Mouse (Mus musculus) embryonic stem cell, embryonic (primary cell): ENCODE data around the gene Slc46a1.

Experiments used
- CTCF ChIA-PET, 4 experiments: fragments of 300-600 bp in 2 of 4; fragments of 350-600 bp in 2 of 4; sonication (Branson Sonifier 250); formaldehyde crosslinking; loops; one replicate each; lab custom pipeline; 2022; ENCODE audit warnings: inconsistent platforms in 2 of 4; lab: Charles Lee
- POLR2A ChIA-PET, 4 experiments: fragments of 300-600 bp in 2 of 4; fragments of 350-600 bp in 2 of 4; sonication (Branson Sonifier 250); formaldehyde crosslinking; loops; one replicate each; lab custom pipeline; 2022; ENCODE audit warnings: antibody characterized with exemption in 4 of 4, inconsistent platforms in 1 of 4; lab: Charles Lee

Slc46a1 gene

DNA sequence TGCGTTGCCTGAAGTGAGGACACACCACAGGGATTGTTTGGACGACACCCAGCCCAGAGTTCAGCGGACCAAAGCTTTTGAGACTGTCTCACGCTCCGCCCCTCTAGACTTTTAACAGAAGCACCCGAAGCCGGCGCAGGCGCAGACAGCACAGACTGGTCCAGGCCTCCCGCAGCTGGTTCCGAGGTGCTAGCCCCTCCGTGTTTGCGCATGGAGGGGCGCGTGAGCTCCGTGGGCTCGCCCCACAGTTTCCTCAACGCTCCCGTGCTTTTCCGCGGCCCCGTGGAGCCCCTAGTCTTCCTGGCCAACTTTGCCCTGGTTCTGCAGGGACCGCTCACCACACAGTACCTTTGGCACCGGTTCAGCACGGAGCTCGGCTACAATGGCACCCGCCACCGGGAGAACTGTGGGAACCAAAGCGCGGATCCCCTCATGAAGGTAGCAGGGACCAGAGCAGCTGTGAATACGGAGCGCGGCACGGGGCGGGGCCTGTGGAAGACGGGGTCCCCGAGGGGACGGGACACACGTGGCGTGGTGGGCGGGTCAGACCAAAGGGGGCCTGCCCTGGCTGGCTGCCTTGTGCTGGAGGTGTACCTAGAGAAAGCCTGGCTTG lies at the start of gene Slc46a1:
Gene Slc46a1 (plus strand): TSS at position 130 of the 613 bp plus-strand sequence.
- CTCF ChIA-PET, result interaction anchor here (0.6 to 5.8 kb wide), 21 partner anchors 8 to 111 kb away, joined by 3 to 41 read pairs (median 4); no protein-coding TSS in a partner anchor

DNA sequence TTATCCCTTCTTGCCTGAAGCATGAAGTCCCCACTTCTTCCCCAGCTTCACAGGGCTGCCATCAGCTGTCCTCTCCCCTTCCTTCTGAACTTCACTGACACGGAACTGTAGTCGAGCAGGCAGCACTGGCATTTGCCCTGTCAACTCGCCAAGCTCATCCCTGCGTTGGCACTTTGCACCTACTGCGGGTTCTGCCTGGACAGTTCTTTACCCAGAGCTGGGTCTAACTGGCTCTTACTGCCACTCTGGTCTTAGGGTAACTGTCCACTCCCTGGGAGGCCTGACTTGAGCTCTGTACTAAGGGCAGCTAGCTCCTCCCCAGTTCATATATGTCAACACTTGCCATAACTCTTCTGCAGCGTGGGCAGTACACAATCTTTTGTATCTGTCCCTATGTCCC lies 48.6 kb upstream of the Slc46a1 start:
- ChIA-PET CTCF (interaction anchor here in 3 of 4 experiments (0.6 to 1.4 kb wide), 4 partner anchors 17 to 58 kb away, joined by 3 to 5 read pairs (median 4); no protein-coding TSS in a partner anchor), POLR2A (interaction anchor here in 2 of 4 experiments (0.8 to 1.1 kb wide), 2 partner anchors 9 to 17 kb away, joined by 3 to 4 read pairs; no protein-coding TSS in a partner anchor)

More for the DNA sequence above, at the start of gene Slc46a1:
- POLR2A ChIA-PET, result interaction anchor here in 3 of 4 experiments (0.5 to 3.3 kb wide), 47 partner anchors 8 to 998 kb away, joined by 3 to 37 read pairs (median 4); partner anchors contain the start of genes Poldip2 (in 2 of the 3), Sarm1 (in 2 of the 3), Tmem199 (in 2 of the 3) and Ift20 (in 1 of the 3)

DNA sequence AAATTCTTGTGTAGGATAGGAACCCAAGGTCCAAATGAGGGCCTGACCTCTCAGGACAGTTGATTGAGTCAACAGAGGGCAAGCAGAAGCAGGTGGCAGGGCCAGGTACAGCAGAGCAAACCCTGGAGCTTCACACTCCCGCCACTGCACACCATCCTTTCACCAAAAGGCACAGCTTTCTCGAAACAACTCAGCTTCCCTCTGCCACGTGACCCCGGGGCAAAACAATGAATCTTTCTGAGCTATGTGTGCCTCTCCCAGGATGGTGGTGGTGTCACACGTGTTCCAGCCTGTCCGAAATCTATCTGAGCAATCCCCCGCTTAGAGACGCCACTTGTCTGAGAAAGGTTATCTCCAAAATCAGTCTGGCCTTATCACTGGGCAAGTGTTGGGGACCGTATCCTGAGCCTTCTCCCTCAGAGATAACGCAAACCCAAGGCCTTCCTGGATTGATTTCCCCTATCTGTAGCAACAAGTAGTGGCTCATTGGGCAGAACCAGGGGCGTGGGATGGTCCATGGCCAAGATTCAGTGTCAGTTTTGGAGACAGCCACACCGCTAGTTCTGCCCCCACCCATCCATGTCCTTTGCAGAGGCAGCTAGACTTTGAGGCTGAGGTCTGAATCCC lies 45.1 kb upstream of the Slc46a1 start:
- ChIA-PET CTCF (interaction anchor here (0.5 to 3.4 kb wide), 17 partner anchors 10 to 1547 kb away, joined by 3 to 30 read pairs (median 6); partner anchors contain the start of gene Pigs (in 1 of the 4)), POLR2A (interaction anchor here in 3 of 4 experiments (0.5 to 3.7 kb wide), 29 partner anchors 8 to 331 kb away, joined by 3 to 32 read pairs (median 5); partner anchors contain the start of genes Ccnq (in 1 of the 3), Pigs (in 1 of the 3), Poldip2 (in 1 of the 3) and Tmem199 (in 1 of the 3))

DNA sequence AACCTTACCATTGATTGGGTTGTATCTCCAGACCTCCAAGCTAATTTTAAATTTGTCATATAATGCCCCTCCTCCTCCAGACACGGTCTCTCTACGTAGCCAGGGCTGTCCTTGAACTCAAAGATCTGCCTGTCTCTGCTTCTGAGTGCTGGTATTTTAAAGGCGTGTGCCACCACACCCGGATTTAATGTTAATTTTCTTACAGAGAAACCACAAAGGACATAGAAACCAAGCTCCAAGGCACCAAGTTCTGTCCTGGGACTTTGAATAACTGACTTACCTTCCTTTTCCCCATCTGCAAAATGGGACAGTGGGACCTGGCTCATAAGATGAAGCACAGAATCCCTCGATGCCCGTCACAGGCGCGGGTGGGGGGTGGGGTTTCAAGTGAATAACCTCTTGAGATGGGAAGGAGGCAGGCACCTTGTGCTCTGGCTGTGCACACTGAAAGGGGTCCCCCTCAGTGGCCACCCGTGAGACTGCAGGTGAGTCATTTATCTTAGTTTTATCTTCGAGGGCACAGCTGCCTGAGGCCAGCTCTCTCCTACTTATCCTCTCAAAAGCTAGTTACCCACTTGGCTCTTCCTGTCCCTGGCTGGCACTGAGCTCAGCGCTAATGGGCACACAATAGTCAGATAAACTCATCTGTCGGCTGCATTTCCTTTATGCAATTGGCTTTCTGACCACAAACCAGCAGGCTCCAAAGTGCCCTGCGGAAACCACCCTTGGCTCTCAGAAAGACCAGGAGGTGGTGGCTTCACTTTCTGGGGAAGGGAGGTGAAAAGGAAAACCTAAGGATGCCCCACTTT lies 44.1 kb upstream of the Slc46a1 start:
- ChIA-PET POLR2A (interaction anchor here (0.7 to 3.7 kb wide), 51 partner anchors 9 to 330 kb away, joined by 3 to 32 read pairs (median 5); partner anchors contain the start of genes Ccnq (in 1 of the 4), Pigs (in 1 of the 4), Poldip2 (in 1 of the 4) and Rpl23a (in 1 of the 4)), CTCF (interaction anchor here (0.5 to 3.4 kb wide), 27 partner anchors 9 to 1546 kb away, joined by 3 to 30 read pairs (median 6); partner anchors contain the start of genes Pigs (in 1 of the 4) and Sarm1 (in 1 of the 4))

DNA sequence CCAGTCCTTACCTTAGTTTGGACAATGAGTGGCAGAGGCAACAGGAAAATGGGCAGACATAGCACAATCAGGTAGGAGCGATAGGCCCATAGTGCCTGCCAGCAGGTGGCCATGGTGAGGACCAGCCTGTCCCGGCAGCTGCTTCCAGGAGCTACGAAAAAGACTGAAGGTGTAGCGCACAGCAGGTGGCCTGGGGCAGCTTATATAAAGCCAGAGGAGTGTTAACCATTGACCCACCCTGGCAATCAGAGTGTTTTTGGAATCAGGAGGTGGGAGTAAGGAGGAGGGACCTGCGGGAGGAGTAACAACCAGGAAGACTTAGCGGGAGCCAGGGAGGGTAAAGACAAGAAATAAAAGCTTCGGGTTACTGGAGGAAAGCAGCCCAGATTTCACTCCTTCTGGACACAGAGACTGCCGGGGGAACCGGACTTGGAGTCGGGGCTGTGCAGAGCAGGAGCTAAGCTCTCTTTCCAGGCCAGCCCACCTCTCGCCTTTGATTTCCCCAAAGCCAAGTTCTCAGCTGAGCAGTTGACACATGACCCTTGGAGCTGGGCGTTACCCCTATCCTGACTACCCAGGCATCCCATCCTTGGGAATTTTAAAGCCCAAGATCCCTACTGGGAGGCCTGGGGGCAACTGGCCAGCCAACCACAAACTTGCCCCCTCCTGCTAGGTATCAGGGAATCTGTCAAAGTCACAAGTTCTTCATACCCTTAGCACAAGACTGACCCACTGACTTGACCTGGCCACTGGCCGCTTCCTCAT lies 43.3 kb upstream of the Slc46a1 start, which contains the start of gene Slc13a2:
Gene Slc13a2 (minus strand): TSS at position 163 of the 765 bp plus-strand sequence.
- POLR2A ChIA-PET, result interaction anchor here (0.6 to 3.7 kb wide), 43 partner anchors 8 to 283 kb away, joined by 3 to 32 read pairs (median 5); partner anchors contain the start of genes Poldip2 (in 2 of the 4), Tmem199 (in 2 of the 4) and Sarm1 (in 1 of the 4)
- CTCF ChIA-PET, result interaction anchor here (0.5 to 3.4 kb wide), 28 partner anchors 8 to 75 kb away, joined by 3 to 30 read pairs (median 6); partner anchors contain the start of gene Sarm1 (in 1 of the 4)

DNA sequence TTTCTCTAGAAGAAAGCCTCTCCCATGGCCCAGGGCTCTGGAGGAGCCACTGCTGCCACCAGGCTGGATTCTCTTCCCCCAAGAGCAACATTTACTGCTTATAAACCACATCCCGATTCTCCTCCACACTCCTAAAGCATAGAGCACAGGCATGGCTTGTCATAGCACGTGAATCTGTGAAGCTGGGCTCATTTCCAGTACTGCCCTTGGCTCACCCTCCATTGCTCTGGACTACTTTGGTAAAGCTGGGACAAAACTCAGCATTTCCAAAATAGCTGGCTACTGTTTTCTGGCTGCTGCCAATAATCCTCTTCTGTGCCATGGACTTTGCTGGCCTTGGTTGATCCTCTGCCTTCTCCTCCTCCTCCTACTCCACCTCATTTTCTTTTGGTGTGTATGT lies 41.1 kb upstream of the Slc46a1 start:
- POLR2A ChIA-PET, result interaction anchor here in 2 of 4 experiments (1.0 to 1.2 kb wide), 3 partner anchors 10 to 66 kb away, joined by 3 read pairs; no protein-coding TSS in a partner anchor
- CTCF ChIA-PET, result interaction anchor here (0.5 to 1.9 kb wide), 6 partner anchors 11 to 141 kb away, joined by 3 to 8 read pairs (median 4); no protein-coding TSS in a partner anchor

DNA sequence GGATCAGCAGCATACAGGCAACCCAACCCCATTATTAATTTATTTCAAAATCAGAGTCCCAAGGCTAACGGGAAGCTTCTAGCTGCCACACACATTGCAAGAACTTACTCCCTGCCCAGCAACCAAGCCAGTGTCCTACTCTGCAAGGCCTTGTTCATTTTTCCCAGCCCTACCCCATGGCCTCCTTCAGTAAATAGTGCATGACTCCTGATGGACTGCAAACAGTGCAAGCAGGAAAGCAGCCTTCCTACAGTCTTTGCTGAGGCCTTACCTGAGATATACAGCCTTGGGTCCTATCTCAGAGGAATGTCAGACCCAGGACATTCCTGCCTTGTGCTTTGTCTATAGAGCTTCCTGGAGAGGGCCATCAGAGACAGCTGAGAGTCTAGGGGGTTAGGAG lies 39.9 kb upstream of the Slc46a1 start:
- POLR2A ChIA-PET, result interaction anchor here in 2 of 4 experiments (0.5 to 1.3 kb wide), 2 partner anchors 9 to 81 kb away, joined by 3 to 4 read pairs; no protein-coding TSS in a partner anchor
- CTCF ChIA-PET, result interaction anchor here in 2 of 4 experiments (0.5 to 1.9 kb wide), 2 partner anchors 10 to 256 kb away, joined by 4 to 8 read pairs; no protein-coding TSS in a partner anchor

DNA sequence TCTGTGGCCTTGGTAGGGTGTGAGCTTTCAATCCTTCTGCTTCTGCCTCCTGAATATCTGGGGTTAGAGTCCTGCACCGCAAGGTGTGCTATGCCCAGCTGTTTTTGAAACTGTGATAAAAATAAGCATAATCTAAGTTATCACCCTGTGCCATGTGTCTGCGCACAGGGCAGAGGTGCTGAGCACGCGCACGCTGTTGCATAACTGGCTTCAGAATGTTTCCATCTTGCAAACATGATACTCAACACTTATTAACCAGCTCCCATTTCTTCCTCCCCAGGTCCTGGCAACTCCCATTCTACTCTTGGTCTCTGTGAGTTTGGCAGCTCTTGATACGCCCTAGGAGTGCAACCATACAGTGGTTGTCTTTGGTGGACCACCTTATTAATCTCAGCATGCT lies 37.8 kb upstream of the Slc46a1 start:
- ChIA-PET POLR2A (interaction anchor here (0.6 to 1.6 kb wide), 11 partner anchors 8 to 67 kb away, joined by 3 to 6 read pairs (median 3); no protein-coding TSS in a partner anchor), CTCF (interaction anchor here in 3 of 4 experiments (0.6 to 2.3 kb wide), 16 partner anchors 9 to 72 kb away, joined by 3 to 13 read pairs (median 4); partner anchors contain the start of genes Sarm1 (in 1 of the 3) and Slc46a1 (in 1 of the 3))

DNA sequence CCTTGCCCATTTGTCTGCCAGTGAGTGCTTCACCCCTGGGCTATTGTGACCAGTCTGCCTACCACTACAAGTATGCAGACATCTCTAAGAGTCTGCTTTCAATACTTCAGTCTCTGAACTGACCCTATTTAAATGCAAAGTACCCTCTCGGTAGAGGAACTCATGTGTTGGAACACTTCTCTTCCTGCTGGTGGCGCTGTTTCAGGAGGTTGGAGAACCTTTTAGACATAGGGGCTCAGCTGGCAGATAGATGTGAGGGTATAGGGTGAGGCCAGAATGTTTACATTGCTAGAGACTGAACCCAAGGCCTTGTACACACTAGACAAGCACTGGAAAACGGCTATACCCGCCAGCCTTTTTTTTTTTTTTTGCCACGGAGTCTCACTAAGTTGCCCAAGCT lies 37.2 kb upstream of the Slc46a1 start:
- ChIA-PET POLR2A (interaction anchor here in 3 of 4 experiments (0.6 to 1.6 kb wide), 7 partner anchors 10 to 68 kb away, joined by 3 to 6 read pairs (median 3); no protein-coding TSS in a partner anchor), CTCF (interaction anchor here (0.6 to 2.3 kb wide), 21 partner anchors 8 to 417 kb away, joined by 3 to 13 read pairs (median 4); no protein-coding TSS in a partner anchor)

DNA sequence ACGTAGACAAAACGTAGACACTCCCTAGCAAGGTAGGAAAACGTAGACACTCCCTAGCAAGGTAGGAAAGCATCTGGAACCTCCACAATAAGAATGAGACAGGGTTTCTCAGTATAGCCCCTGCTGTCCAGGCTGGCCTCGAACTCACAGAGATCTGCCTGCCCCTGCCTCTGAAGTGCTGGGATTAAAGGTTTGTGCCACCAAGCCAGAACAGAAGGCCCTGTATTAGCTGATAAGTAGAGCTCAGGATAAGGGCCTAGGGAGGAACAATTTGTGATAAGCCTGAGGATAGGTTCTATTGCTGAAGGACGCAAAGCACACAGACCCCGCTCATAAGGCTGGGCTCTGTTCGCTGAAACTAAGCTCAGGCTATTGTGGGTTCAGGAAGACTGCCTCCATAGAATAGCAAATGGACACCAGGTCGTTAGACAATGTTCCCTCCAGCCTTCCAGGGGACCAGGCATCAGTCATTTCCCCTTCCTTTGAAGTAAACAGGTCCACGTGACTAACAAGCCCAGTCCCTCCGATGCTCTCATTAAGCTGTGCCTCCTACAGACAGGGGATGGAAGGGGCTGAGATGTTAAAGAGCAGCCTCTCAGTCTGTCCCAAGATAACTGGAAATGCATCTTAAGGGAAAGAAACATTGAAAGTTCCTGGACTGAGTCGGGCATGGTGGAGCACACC lies 35.2 kb upstream of the Slc46a1 start:
- ChIA-PET CTCF (interaction anchor here in 3 of 4 experiments (0.7 to 2.0 kb wide), 13 partner anchors 9 to 102 kb away, joined by 3 to 9 read pairs (median 4); partner anchors contain the start of genes Slc13a2 (in 2 of the 3) and Pigs (in 1 of the 3)), POLR2A (interaction anchor here in 2 of 4 experiments (0.6 to 2.0 kb wide), 10 partner anchors 9 to 151 kb away, joined by 3 to 11 read pairs (median 3); partner anchors contain the start of genes Slc13a2 (in 1 of the 2) and Slc46a1 (in 1 of the 2))

DNA sequence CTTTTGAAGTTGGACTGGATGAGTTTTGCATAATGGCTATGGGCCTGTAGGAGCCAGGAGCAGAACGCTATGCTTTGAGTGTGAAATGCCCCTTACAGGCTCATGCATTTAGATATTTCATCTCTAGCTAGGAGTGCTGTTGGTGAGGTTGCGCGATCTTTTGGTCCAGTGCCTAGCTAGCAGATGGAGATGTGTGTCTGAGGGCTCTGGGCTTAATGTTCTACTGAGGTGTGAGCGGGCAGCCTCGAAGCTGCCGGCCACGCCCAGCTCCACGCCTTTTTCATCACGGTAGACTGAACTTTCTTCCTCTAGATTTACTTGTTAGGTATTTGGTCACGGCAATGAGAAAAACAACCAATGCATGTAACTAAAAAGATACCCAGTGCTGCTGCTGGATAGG lies 34.3 kb upstream of the Slc46a1 start:
- CTCF ChIA-PET, result interaction anchor here in 3 of 4 experiments (0.7 to 2.0 kb wide), 12 partner anchors 9 to 103 kb away, joined by 3 to 9 read pairs (median 4); partner anchors contain the start of genes Slc13a2 (in 2 of the 3) and Pigs (in 1 of the 3)
- POLR2A ChIA-PET, result interaction anchor here in 3 of 4 experiments (0.6 to 2.0 kb wide), 8 partner anchors 10 to 167 kb away, joined by 3 to 11 read pairs (median 3); partner anchors contain the start of genes Slc13a2 (in 1 of the 3) and Slc46a1 (in 1 of the 3)

DNA sequence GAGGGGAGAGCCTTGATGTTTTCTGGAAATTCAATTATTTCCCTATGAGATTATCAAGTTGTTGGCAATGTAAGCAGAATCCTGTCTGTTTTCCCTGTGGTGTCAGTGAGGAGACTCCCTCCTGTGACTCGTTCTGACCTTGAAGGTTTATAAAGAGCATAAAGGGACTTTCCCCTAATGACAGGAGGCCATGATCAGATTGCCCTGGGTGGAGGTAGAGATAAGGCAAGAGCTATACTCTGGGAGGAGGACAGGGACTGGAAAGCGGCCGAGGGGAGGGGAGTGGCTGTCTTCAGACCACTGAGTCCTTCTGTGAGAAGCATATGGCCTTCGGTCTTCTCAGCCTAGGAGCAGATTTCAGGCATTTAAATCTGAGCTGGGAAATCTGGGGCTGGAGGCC lies 31.4 kb upstream of the Slc46a1 start:
- ChIA-PET CTCF (interaction anchor here (0.7 to 4.3 kb wide), 12 partner anchors 12 to 79 kb away, joined by 3 to 35 read pairs (median 6); partner anchors contain the start of gene Slc13a2 (in 1 of the 4)), POLR2A (interaction anchor here in 3 of 4 experiments (0.9 to 4.0 kb wide), 9 partner anchors 9 to 37 kb away, joined by 3 to 22 read pairs (median 3); partner anchors contain the start of gene Slc13a2 (in 3 of the 3))

DNA sequence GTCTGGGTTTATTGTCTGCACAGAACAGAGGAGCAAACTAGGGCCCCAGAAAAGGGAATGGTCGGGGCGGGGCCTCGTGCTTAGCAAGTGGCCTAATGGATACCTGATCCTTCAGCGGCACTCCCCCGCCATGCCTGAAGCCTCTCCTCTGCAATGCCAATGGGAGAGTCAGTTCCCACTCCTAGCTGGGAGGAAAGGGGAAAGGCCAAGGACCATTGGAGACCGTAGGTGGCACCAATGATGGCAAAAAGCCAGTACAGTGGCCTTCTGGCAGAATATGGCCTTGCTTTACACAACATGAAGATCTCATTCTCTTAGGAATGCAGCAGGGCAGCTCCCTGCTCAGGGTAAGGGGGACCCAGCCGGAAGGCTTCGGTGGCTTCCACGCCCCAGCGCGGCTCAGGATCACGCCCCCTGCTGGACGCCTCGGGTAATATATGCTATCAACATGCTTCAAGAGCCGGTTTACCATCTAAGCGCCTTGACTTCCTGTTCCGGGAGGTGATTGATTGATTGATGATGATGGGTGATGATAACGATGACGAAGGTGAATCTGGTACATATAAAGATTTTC lies 29.6 kb upstream of the Slc46a1 start:
- CTCF ChIA-PET, result interaction anchor here (0.5 to 4.3 kb wide), 52 partner anchors 8 to 1451 kb away, joined by 3 to 35 read pairs (median 4); partner anchors contain the start of genes Slc13a2 (in 3 of the 4), Slc46a1 (in 2 of the 4) and Foxn1 (in 1 of the 4)
- POLR2A ChIA-PET, result interaction anchor here (0.6 to 4.0 kb wide), 24 partner anchors 8 to 157 kb away, joined by 3 to 23 read pairs (median 4); partner anchors contain the start of genes Slc13a2 (in 2 of the 4), Poldip2 (in 1 of the 4), Slc46a1 (in 1 of the 4) and Tmem199 (in 1 of the 4)

DNA sequence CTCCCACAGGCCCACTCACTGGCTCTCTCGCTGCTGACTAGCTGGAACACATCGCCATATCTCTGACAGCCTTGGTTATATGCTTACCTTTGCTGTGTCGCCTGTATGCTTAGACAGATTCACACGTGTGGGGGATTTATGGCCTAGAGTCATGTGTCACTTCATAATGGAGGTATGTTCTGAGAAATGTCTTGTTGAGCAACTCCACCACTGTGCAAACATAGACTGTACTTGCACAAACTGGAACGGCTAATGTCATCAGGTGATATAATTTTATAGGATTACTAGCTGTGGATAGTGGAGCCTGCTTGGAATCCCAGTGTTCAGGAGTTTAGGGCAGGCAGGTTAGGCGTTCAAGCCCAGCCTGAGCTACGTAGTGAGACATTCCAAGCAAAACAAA lies 28.3 kb upstream of the Slc46a1 start:
- ChIA-PET POLR2A (interaction anchor here in 2 of 4 experiments (0.8 to 4.0 kb wide), 8 partner anchors 10 to 79 kb away, joined by 3 to 23 read pairs (median 3); partner anchors contain the start of gene Slc13a2 (in 2 of the 2)), CTCF (interaction anchor here (0.6 to 4.3 kb wide), 20 partner anchors 9 to 305 kb away, joined by 3 to 30 read pairs (median 4); partner anchors contain the start of genes Slc13a2 (in 1 of the 4) and Slc46a1 (in 1 of the 4))
